8 mouse cellular contexts compared by ENCODE assay signal in the genomic region with DNA sequence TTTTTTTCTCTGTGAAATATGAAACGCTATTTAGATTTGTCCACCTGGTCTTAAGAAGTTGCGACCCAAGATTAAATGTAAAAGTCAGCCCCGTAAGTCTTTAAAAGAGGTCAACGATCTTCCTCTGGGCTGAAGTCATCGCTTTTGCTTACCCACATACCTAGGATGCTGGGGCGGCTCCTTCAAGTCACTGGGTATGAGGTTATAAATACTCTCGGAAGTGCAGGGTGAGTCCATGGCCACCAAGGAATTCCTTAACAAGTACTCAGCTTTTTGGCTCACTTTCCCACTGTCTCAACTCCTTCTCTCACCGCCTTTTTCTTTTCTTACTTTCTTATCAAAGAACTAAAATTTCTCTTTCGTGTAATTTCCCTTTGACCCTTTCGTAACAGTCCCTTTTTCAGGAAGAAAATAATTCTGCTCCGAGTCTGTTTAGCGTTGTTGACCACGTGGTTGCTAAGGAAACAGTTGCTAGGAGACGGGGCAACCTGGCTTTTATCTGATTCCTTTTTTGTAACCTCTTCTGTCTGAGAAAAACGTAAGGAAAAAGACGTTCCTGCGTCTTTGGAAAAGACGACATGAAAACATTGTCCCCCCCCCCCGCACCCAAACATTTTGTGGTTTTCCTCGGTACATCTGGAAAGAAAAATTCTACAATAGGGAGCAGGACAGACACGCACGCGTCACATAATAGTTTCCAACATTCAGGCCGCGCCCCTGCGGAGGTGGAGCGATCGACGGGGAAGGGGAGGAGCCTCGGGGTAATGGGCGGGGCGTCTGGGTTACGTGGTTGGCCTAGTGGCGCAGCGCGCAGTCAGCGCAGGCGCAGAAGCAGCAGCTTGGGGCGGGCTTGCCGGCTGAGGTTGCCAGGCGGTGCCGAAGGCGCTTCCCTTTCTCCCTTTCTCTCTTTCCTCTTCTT. TPM values are rescaled to one million over a fixed set of nuclear protein-coding genes. Genes with fewer than 3 reads are reported as not detected.
A peak's percentile ranks its signal among the peaks of the same experiment; 100 is the strongest.
DNase-seq lines count a peak whose midpoint lies in the region; ATAC-seq lines count a peak whose summit lies in the region.

Gene Enkur, minus strand, starts transcription at position 454 of the 919 bp plus-strand sequence.
Gene Thnsl1, plus strand, starts transcription at position 813 of the 919 bp plus-strand sequence.

- peak; percentile 100 for ATAC-seq in erythroblast, adult 5-6 weeks (replicated peaks; ENCODE audit: low FRiP score, poor library complexity, severe bottlenecking)
- peak; percentile 99 for ATAC-seq in kidney, embryonic 15.5 days (replicated peaks; ENCODE audit: low FRiP score)
- ATAC-seq in monocyte, adult 5-6 weeks (replicated peaks; ENCODE audit: insufficient number of reproducible peaks, low FRiP score, low TSS enrichment, poor library complexity, severe bottlenecking), result peak; percentile 98

- no peaks in the 10 kb centered on the region for H3K27me3 ChIP-seq in heart, embryonic 10.5 days (ENCODE audit: insufficient read depth, poor library complexity, severe bottlenecking)
- peaks cover 4% of the 10 kb centered on the region; the same call in 1 of the 2 replicates for H3K27me3 ChIP-seq in kidney, embryonic 15.5 days

- H3K4me1 ChIP-seq in heart, embryonic 10.5 days, result no peaks in the 10 kb centered on the region
- H3K4me1 ChIP-seq in kidney, embryonic 15.5 days, result peaks cover 7% of the 10 kb centered on the region

- peak within 1 kb of the TSS; percentile 40 for H3K9ac ChIP-seq in kidney, embryonic 15.5 days

- H3K9me3 ChIP-seq in heart, embryonic 10.5 days, result no peaks in the 10 kb centered on the region
- no peaks in the 10 kb centered on the region for H3K9me3 ChIP-seq in kidney, embryonic 15.5 days (replicated peaks)

- DNase-seq in B cell, adult 2 months, result peak; percentile 100
- DNase-seq in brain, adult 2 months (ENCODE audit: low read depth, low spot score), result peak; percentile 98
- peak; percentile 99 for DNase-seq in heart, embryonic 10.5 days (ENCODE audit: low spot score)
- DNase-seq in liver, result peak; percentile 97
- DNase-seq in spleen, postnatal 4 days (ENCODE audit: low spot score in 2 of 2), result peak; percentile 97 to 98

- 3% methylated on average over 43 of the region's 43 CpGs for WGBS in heart, embryonic 10.5 days
- 2% methylated on average over 43 of the region's 43 CpGs for WGBS in kidney, embryonic 15.5 days

- H3K36me3 ChIP-seq in heart, embryonic 10.5 days, result no peaks in the 10 kb centered on the region
- H3K36me3 ChIP-seq in kidney, embryonic 15.5 days, result no peaks in the 10 kb centered on the region

- peak within 1 kb of the TSS; percentile 91 for H3K27ac ChIP-seq in heart, embryonic 10.5 days
- peak within 1 kb of the TSS; percentile 42; the same call in 1 of the 2 replicates for H3K27ac ChIP-seq in kidney, embryonic 15.5 days

- H3K4me2 ChIP-seq in kidney, embryonic 15.5 days, result peak within 1 kb of the TSS; percentile 80

- peak within 1 kb of the TSS; percentile 68 for H3K4me3 ChIP-seq in heart, embryonic 10.5 days
- H3K4me3 ChIP-seq in kidney, embryonic 15.5 days (replicated peaks), result peak within 1 kb of the TSS; percentile 59

RNA-seq across cellular contexts. Expression of gene Enkur, which starts in this region (rescaled TPM):
- not detected in 2 replicates for total RNA-seq in erythroblast, adult 5-6 weeks (2015; ENCODE audit: low replicate concordance)
- total RNA-seq in erythroblast, adult 5-6 weeks (2017; ENCODE audit: low replicate concordance), result not detected in 2 replicates
- 2.3 and 2.9 TPM in 2 replicates for polyA plus RNA-seq in heart, embryonic 10.5 days (2016; fragmentation: Nextera tagmentation; extraction: Ambion mirVana)
- polyA plus RNA-seq in kidney, embryonic 15.5 days (2015; fragmentation: Nextera tagmentation; extraction: Ambion mirVana), result 0.71 TPM in 1 of 2 replicates, not detected in the other
- total RNA-seq in monocyte, adult 5-6 weeks (2017), result 1.8 to 5.6 TPM (median 3.9 TPM) in 3 replicates

RNA-seq across cellular contexts. Expression of gene Thnsl1, which starts in this region (rescaled TPM):
- total RNA-seq in erythroblast, adult 5-6 weeks (2015; ENCODE audit: low replicate concordance), result 0.19 TPM in 1 of 2 replicates, not detected in the other
- total RNA-seq in erythroblast, adult 5-6 weeks (2017; ENCODE audit: low replicate concordance), result 0.43 TPM in 1 of 2 replicates, not detected in the other
- polyA plus RNA-seq in heart, embryonic 10.5 days (2016; fragmentation: Nextera tagmentation; extraction: Ambion mirVana), result 9.1 and 9.2 TPM in 2 replicates
- polyA plus RNA-seq in kidney, embryonic 15.5 days (2015; fragmentation: Nextera tagmentation; extraction: Ambion mirVana), result 7.3 and 8.2 TPM in 2 replicates
- total RNA-seq in monocyte, adult 5-6 weeks (2017), result 2.4 to 3.8 TPM (median 2.7 TPM) in 3 replicates

Comparison
In these comparisons a context has a peak if more than half of its experiments do, and no peak if none do; other contexts are left out.
1. Peak in every context shown above with its lines: DNase-seq, ATAC-seq, H3K4me3 ChIP-seq and H3K27ac ChIP-seq.
2. Peak in ATAC-seq in erythroblast, adult 5-6 weeks; RNA of the genes that start here not detected or under 1 TPM.